Mouse (Mus musculus): ENCODE data around the gene Cdrt4. TPM values are rescaled to one million over a fixed set of nuclear protein-coding genes. Genes with fewer than 3 reads are reported as not detected.

Cdrt4 gene
- polyA plus RNA-seq, 1 experiment from 2014 or later = not detected

DNA sequence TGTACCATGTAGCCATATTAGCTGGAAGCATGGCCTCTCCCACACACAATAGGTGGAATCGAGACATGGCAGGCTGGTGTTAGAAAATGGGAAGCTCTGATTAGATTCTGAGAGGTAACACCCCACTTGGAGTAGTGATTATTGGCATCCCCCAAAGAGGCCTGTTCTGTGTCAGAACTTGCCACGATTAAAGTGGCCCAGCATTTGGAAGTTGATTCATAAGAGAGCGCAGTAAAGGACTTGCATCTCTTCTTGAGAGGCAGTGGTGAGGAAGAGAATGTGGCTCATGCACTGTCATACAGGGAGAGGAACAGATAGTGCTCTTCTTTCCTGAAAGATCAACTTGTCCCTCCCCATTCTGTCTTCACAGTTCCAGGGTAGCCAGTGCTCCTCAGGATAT is 34.1 kb downstream of the Cdrt4 start:
- no peak for ATAC-seq (replicated peaks)
- no peaks in the 10 kb centered on the region for H3K27me3 ChIP-seq (replicated peaks)
- no peaks in the 10 kb centered on the region for H3K36me3 ChIP-seq (replicated peaks)
- H3K4me1 ChIP-seq = no peaks in the 10 kb centered on the region; the same call in 1 of the 2 replicates
- H3K9me3 ChIP-seq = no peaks in the 10 kb centered on the region
- H3K4me2 ChIP-seq = no peak overlapping the region
- 89% methylated on average over 3 of the region's 3 CpGs for WGBS
- H3K9ac ChIP-seq = no peak overlapping the region
- no peak overlapping the region for H3K27ac ChIP-seq
- no peak overlapping the region for H3K4me3 ChIP-seq

DNA sequence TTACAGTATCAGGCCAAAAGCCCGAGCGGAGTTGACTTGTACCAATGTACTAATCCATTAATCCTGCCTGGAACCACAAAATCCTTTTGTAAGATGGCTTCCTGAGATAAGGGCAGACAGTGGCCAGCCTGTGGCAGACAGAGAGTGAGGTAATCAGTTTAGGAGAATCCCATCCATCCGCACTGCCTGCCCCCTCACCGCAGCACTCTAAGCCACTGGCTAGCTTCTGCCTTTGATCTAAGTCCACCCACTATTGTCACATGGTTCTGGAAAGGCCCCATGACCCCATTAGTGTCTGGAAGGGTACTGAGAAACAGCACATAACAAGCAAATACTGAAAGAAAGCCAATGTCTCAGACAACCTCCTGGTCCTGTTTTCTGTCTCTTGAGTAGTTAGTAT is 35.6 kb downstream of the Cdrt4 start:
- no peaks in the 10 kb centered on the region for H3K27me3 ChIP-seq (replicated peaks)
- H3K36me3 ChIP-seq (replicated peaks) = no peaks in the 10 kb centered on the region
- WGBS = 66% methylated on average over 4 of the region's 4 CpGs
- no peak overlapping the region for H3K4me2 ChIP-seq
- no peak for ATAC-seq (replicated peaks)
- H3K4me1 ChIP-seq = no peaks in the 10 kb centered on the region; the same call in 1 of the 2 replicates
- H3K9ac ChIP-seq = no peak overlapping the region
- H3K9me3 ChIP-seq = no peaks in the 10 kb centered on the region
- no peak overlapping the region for H3K4me3 ChIP-seq
- no peak overlapping the region for H3K27ac ChIP-seq

GRCm38 (mm10) chr11:62990150-62990685 is 39.2 kb downstream of the Cdrt4 start:
- no peaks in the 10 kb centered on the region for H3K9me3 ChIP-seq
- 91% methylated on average over 3 of the region's 3 CpGs for WGBS

DNA sequence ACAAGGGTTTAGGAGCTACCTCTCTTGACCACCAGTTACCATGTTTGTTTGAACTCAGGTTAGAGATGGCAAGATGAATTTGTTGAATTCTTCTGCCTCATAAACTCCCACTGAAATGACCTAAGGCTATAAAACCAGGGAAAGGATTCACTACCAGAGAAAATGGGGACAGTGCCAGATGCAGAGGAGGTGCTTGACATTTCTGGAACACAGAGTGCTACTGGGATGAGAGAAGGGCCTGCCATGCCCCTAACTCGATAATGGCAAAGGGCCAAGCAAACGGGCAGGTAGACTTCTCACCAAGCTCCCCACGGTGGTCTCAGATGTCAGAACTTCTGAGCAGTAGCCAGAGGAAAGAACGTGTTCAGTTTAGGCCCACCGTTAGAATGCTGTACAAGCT is 39.8 kb downstream of the Cdrt4 start:
- Histone ChIP-seq H3K4me1 (no peaks in the 10 kb centered on the region), H3K4me2 (no peak overlapping the region), H3K27ac (no peak overlapping the region), H3K27me3 (replicated peaks) (no peaks in the 10 kb centered on the region), H3K9me3 (no peaks in the 10 kb centered on the region), H3K9ac (no peak overlapping the region), H3K4me3 (no peak overlapping the region), H3K36me3 (replicated peaks) (no peaks in the 10 kb centered on the region)
- ATAC-seq (replicated peaks) = no peak
- 89% methylated on average over 5 of the region's 5 CpGs for WGBS

More at GRCm38 (mm10) chr11:62990150-62990685, 39.2 kb downstream of the Cdrt4 start:
- Histone ChIP-seq H3K27me3 (replicated peaks) (no peaks in the 10 kb centered on the region), H3K4me1 (no peaks in the 10 kb centered on the region), H3K9ac (no peak overlapping the region), H3K36me3 (replicated peaks) (no peaks in the 10 kb centered on the region), H3K4me3 (no peak overlapping the region), H3K4me2 (no peak overlapping the region), H3K27ac (no peak overlapping the region)
- no peak for ATAC-seq (replicated peaks)

GRCm38 (mm10) chr11:62992545-62993242 is 41.7 kb downstream of the Cdrt4 start:
- Histone ChIP-seq H3K27ac (no peak overlapping the region), H3K9ac (no peak overlapping the region), H3K4me1 (peaks cover 3% of the 10 kb centered on the region; the same call in 1 of the 2 replicates), H3K4me2 (no peak overlapping the region), H3K4me3 (no peak overlapping the region), H3K27me3 (replicated peaks) (no peaks in the 10 kb centered on the region), H3K36me3 (replicated peaks) (no peaks in the 10 kb centered on the region), H3K9me3 (no peaks in the 10 kb centered on the region)
- WGBS = 92% methylated on average over 13 of the region's 13 CpGs
- ATAC-seq (replicated peaks) = no peak

- H3K4me3 ChIP-seq = no peak overlapping the region
- WGBS = 80% methylated on average over 9 of the region's 9 CpGs
- no peak overlapping the region for H3K27ac ChIP-seq
- H3K4me1 ChIP-seq = peaks cover 7% of the 10 kb centered on the region; the same call in 1 of the 2 replicates
- no peaks in the 10 kb centered on the region for H3K27me3 ChIP-seq (replicated peaks)
- H3K4me2 ChIP-seq = no peak overlapping the region
- ATAC-seq (replicated peaks) = no peak
- no peaks in the 10 kb centered on the region for H3K36me3 ChIP-seq (replicated peaks)
- H3K9ac ChIP-seq = no peak overlapping the region
- no peaks in the 10 kb centered on the region for H3K9me3 ChIP-seq
These were observed 44.2 kb downstream of the Cdrt4 start for GRCm38 (mm10) chr11:62995066-62995754.

DNA sequence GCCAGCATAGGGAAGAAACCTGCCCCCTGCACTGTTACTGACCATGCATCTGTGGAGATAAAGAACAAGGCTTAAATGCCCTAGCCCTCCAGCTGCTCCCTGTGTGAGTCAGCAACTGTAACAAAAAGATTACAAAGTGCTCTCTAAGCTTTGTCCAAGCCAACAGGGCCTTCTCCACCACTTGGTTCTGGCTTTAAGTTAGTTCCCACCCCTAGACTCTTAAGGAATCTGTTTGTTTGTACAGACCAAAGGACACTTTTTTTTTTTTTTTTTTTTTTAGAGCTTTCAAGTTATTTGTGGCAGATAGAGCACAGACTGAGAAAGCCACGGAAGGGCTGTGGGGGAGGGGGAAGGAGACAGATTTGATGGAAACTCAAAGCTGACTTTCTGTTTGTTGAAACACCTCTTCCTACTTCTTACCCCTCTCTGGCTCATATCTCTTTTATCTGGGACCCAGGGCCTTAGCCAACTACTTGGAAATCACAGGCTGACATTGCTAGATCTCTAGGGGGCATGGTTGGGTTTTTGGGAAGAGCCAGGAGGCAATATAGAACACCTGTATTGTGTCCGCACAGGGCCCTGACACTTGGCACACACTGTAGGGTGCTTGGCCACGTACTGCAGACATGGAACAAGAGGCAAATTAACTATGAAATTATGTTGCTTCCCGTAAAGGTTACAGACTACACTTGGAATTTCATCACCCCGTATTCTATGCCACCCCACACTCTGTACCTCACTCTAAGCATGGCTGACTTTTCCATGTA is 44.9 kb downstream of the Cdrt4 start:
- Histone ChIP-seq H3K27ac (no peak overlapping the region), H3K36me3 (replicated peaks) (no peaks in the 10 kb centered on the region), H3K27me3 (replicated peaks) (no peaks in the 10 kb centered on the region), H3K9me3 (no peaks in the 10 kb centered on the region), H3K4me2 (no peak overlapping the region), H3K4me3 (no peak overlapping the region), H3K9ac (no peak overlapping the region), H3K4me1 (peaks cover 7% of the 10 kb centered on the region; the same call in 1 of the 2 replicates)
- WGBS = 77% methylated on average over 5 of the region's 5 CpGs
- ATAC-seq (replicated peaks) = no peak

DNA sequence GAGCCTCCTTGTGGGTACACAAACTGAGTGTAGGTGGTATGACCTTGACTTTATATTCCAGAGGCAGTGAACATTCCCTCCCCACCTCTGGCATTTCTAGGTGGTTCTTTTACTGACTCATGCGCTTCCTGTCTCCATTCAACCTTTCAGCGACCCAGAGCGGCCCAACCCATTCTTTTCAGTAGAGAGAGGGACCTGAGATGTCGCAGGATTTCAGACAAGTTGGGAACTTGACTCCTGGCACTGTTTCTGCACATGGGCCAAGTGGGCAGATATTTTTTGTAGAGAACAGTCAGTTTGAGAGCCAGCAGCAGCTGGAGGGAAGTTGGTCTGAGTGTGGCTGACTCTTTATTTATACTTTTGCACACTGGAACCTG is 45.5 kb downstream of the Cdrt4 start:
- Histone ChIP-seq H3K9me3 (no peaks in the 10 kb centered on the region), H3K36me3 (replicated peaks) (no peaks in the 10 kb centered on the region), H3K9ac (no peak overlapping the region), H3K4me3 (no peak overlapping the region), H3K27me3 (replicated peaks) (no peaks in the 10 kb centered on the region), H3K4me1 (peaks cover 7% of the 10 kb centered on the region; the same call in 1 of the 2 replicates), H3K27ac (no peak overlapping the region), H3K4me2 (no peak overlapping the region)
- 80% methylated on average over 4 of the region's 4 CpGs for WGBS
- no peak for ATAC-seq (replicated peaks)

GRCm38 (mm10) chr11:62997039-62997717 is 46.2 kb downstream of the Cdrt4 start:
- no peak overlapping the region for H3K4me2 ChIP-seq
- peaks cover 7% of the 10 kb centered on the region; the same call in 1 of the 2 replicates for H3K4me1 ChIP-seq
- peak overlapping the region; percentile 38; the same call in 1 of the 2 replicates for H3K27ac ChIP-seq
- H3K27me3 ChIP-seq (replicated peaks) = no peaks in the 10 kb centered on the region
- no peak for ATAC-seq (replicated peaks)
- H3K4me3 ChIP-seq = no peak overlapping the region
- 81% methylated on average over 5 of the region's 5 CpGs for WGBS
- H3K9me3 ChIP-seq = no peaks in the 10 kb centered on the region
- H3K36me3 ChIP-seq (replicated peaks) = no peaks in the 10 kb centered on the region
- no peak overlapping the region for H3K9ac ChIP-seq

GRCm38 (mm10) chr11:62997718-62998281 is 46.8 kb downstream of the Cdrt4 start:
- no peak overlapping the region for H3K4me2 ChIP-seq
- H3K4me1 ChIP-seq = peaks cover 7% of the 10 kb centered on the region; the same call in 1 of the 2 replicates
- H3K9me3 ChIP-seq = no peaks in the 10 kb centered on the region
- H3K27me3 ChIP-seq (replicated peaks) = no peaks in the 10 kb centered on the region
- H3K4me3 ChIP-seq = no peak overlapping the region
- ATAC-seq (replicated peaks) = no peak; the same call in 1 of the 2 replicates
- no peaks in the 10 kb centered on the region for H3K36me3 ChIP-seq (replicated peaks)
- H3K9ac ChIP-seq = no peak overlapping the region
- 24% methylated on average over 11 of the region's 11 CpGs for WGBS
- peak overlapping the region; percentile 38; the same call in 1 of the 2 replicates for H3K27ac ChIP-seq

GRCm38 (mm10) chr11:63000126-63000525 is 49.1 kb downstream of the Cdrt4 start:
- H3K27ac ChIP-seq = no peak overlapping the region
- WGBS = 95% methylated on average over 8 of the region's 8 CpGs

More at GRCm38 (mm10) chr11:63000126-63000525, 49.1 kb downstream of the Cdrt4 start:
- no peak overlapping the region for H3K9ac ChIP-seq
- peaks cover 7% of the 10 kb centered on the region; the same call in 1 of the 2 replicates for H3K4me1 ChIP-seq
- H3K9me3 ChIP-seq = no peaks in the 10 kb centered on the region
- no peak overlapping the region for H3K4me3 ChIP-seq
- H3K27me3 ChIP-seq (replicated peaks) = no peaks in the 10 kb centered on the region
- no peak overlapping the region for H3K4me2 ChIP-seq
- H3K36me3 ChIP-seq (replicated peaks) = no peaks in the 10 kb centered on the region
- ATAC-seq (replicated peaks) = no peak

Data from midbrain, embryonic 15.5 days (tissue).